Mouse (Mus musculus) heart, postnatal 36 days (tissue): ENCODE results near the gene Sp2. TPM values are rescaled to one million over a fixed set of nuclear protein-coding genes. Genes with fewer than 3 reads are reported as not detected.

ENCODE experiments used
- DNase-seq, 2 experiments: peaks; one replicate each; pipeline ENCODE4 v3.0.0; 2021 to 2022
- intact Hi-C: fragments of 180-260 bp; cut with DNase I; formaldehyde crosslinking; loops from one replicate; pipeline ENCODE4 v1.15.1; 2025
- total RNA-seq, 2 experiments: library from RNA; stranded (reverse); gene quantifications; 2 replicates each; pipeline ENCODE4 v1.2.3; 2021

Gene Sp2
- total RNA-seq, 2 experiments from 2014 or later = 10.3 to 13.8 TPM

- DNase-seq = no peak
- intact Hi-C loops = loop anchor here (2.0 kb wide), 1 partner anchor 18 kb away; no protein-coding TSS in a partner anchor
Observed at GRCm38 (mm10) chr11:96944844-96945580, 37.7 kb downstream of the Sp2 start.

- intact Hi-C loops = loop anchor here (2.0 kb wide), 1 partner anchor 19 kb away; no protein-coding TSS in a partner anchor
Observed at GRCm38 (mm10) chr11:96943746-96944304, 38.9 kb downstream of the Sp2 start, which contains the start of gene Pnpo. TSS of gene Pnpo (minus strand) at chr11:96943986.

GRCm38 (mm10) chr11:96941989-96942590 is 40.7 kb downstream of the Sp2 start:
- intact Hi-C loops = no loop called here
- DNase-seq = no peak

More at GRCm38 (mm10) chr11:96943746-96944304, 38.9 kb downstream of the Sp2 start, which contains the start of gene Pnpo:
- peak; percentile 85 to 87 for DNase-seq

GRCm38 (mm10) chr11:96940578-96941465 is 41.9 kb downstream of the Sp2 start:
- no peak for DNase-seq
- intact Hi-C loops = no loop called here

- intact Hi-C loops = loop anchor here (1.0 kb wide), 1 partner anchor 21 kb away; no protein-coding TSS in a partner anchor
- no peak for DNase-seq
Observed at GRCm38 (mm10) chr11:96938426-96938800, 44.3 kb downstream of the Sp2 start.

GRCm38 (mm10) chr11:96937549-96938425 is 45.0 kb downstream of the Sp2 start:
- intact Hi-C loops = loop anchor here (1.0 kb wide), 1 partner anchor 20 kb away; no protein-coding TSS in a partner anchor
- peak; percentile 54 to 68 for DNase-seq

GRCm38 (mm10) chr11:96935872-96936650 is 46.7 kb downstream of the Sp2 start:
- intact Hi-C loops = no loop called here
- no peak for DNase-seq

GRCm38 (mm10) chr11:96934921-96935356 is 47.8 kb downstream of the Sp2 start:
- peak in 1 of 2 experiments; percentile 29 for DNase-seq
- intact Hi-C loops = no loop called here

GRCm38 (mm10) chr11:96933562-96934276 is 49.0 kb downstream of the Sp2 start:
- intact Hi-C loops = no loop called here
- DNase-seq = no peak

GRCm38 (mm10) chr11:96931327-96932062 is 51.3 kb downstream of the Sp2 start:
- no peak for DNase-seq
- intact Hi-C loops = no loop called here

GRCm38 (mm10) chr11:96929766-96930331 is 52.9 kb downstream of the Sp2 start:
- DNase-seq = no peak
- intact Hi-C loops = no loop called here

- no peak for DNase-seq
- intact Hi-C loops = no loop called here
Observed at GRCm38 (mm10) chr11:96929096-96929765, 53.5 kb downstream of the Sp2 start.

- no peak for DNase-seq
- intact Hi-C loops = no loop called here
Observed at GRCm38 (mm10) chr11:96928691-96929090, 54.1 kb downstream of the Sp2 start.

GRCm38 (mm10) chr11:96928088-96928487 is 54.7 kb downstream of the Sp2 start, which contains the start of gene Prr15l:
TSS of gene Prr15l (plus strand) at chr11:96928104.
- DNase-seq = no peak
- intact Hi-C loops = no loop called here

GRCm38 (mm10) chr11:96926587-96926986 is 56.2 kb downstream of the Sp2 start:
- DNase-seq = no peak
- intact Hi-C loops = no loop called here

- intact Hi-C loops = no loop called here
- no peak for DNase-seq
Observed at GRCm38 (mm10) chr11:96925469-96926148, 57.1 kb downstream of the Sp2 start.
